Comparison of ENCODE assay signal across 8 mouse cellular contexts in the genomic region with DNA sequence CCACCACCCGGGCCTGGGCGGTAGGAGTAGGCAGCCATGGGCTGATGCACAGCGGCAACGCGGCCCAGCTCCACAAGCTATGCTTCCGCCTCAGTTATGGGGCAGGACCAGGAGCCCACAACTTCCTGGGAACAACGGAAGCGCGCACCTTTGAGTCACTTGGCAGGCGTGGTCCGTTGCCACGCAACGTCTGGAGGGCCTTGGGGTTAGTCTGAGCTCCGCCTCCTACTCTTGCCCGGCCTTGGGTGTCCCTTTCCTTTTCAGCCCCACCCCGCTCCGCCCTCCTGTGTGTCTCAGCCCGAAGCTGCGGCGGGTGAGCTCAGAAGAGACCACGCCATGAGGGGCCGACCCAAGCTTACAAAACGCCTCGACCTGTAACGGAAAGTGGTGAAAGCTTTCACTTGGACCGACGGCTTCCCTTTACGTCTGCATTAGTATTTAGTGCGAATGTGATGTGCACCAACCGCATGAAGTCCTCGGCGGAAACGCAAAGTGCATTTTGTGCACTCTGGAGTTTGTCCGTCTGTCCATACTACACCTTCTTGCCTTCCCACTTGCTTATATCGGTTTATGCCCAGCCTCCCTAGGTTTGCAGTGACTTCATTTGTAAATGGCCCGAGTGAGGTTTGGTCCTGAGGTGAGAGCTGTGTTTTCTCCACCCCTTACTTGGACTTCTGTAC. TPM values are rescaled to one million over a fixed set of nuclear protein-coding genes. Genes with fewer than 3 reads are reported as not detected.
DNase-seq lines count a peak whose midpoint lies in the region; ATAC-seq lines count a peak whose summit lies in the region.

A gene (minus strand): TSS at position 411 of the 680 bp plus-strand sequence.

- H3K9me3 ChIP-seq in hindbrain, embryonic 15.5 days = no peaks in the 10 kb centered on the region

- H3K4me3 ChIP-seq in hindbrain, embryonic 15.5 days = peak within 1 kb of the TSS; percentile 78

- DNase-seq in T-cell, adult 2 months (ENCODE audit: low spot score) = peak; percentile 95
- peak; percentile 85 to 87 for DNase-seq in cerebellum, postnatal 36 days
- peak; percentile 89 to 95 for DNase-seq in frontal cortex, postnatal 36 days (ENCODE audit: low spot score in 2 of 2)
- DNase-seq in left cerebral cortex, adult 11 months (ENCODE audit: low spot score) = peak; percentile 87
- peak; percentile 95 to 97 for DNase-seq in lung, postnatal 4 days
- peak; percentile 65 for DNase-seq in retina, postnatal 7 days (ENCODE audit: low read depth, low spot score)
- peak; percentile 78 for DNase-seq in urinary bladder, adult 2 months (ENCODE audit: low spot score)

- H3K4me2 ChIP-seq in hindbrain, embryonic 15.5 days = peak within 1 kb of the TSS; percentile 72

- peak within 1 kb of the TSS; percentile 88 for H3K9ac ChIP-seq in hindbrain, embryonic 15.5 days

- H3K4me1 ChIP-seq in hindbrain, embryonic 15.5 days (replicated peaks) = peaks cover 13% of the 10 kb centered on the region

- under 1% methylated on average over 36 of the region's 36 CpGs for WGBS in hindbrain, embryonic 15.5 days

- H3K27me3 ChIP-seq in hindbrain, embryonic 15.5 days = no peaks in the 10 kb centered on the region

- H3K27ac ChIP-seq in hindbrain, embryonic 15.5 days (replicated peaks) = peak within 1 kb of the TSS; percentile 69

- peak; percentile 99 for ATAC-seq in hindbrain, embryonic 15.5 days (ENCODE audit: low FRiP score, low read depth)

- H3K36me3 ChIP-seq in hindbrain, embryonic 15.5 days = peaks cover 26% of the 10 kb centered on the region

RNA-seq across cellular contexts. Expression of the gene that starts here (rescaled TPM):
- polyA plus RNA-seq in hindbrain, embryonic 15.5 days (2015; fragmentation: Nextera tagmentation; extraction: Ambion mirVana) = 116 and 117 TPM in 2 replicates
- 137 and 164 TPM in 2 replicates for polyA plus RNA-seq in urinary bladder, adult 2 months (2012; rRNA removed)

Comparison
In these comparisons a context has a peak if more than half of its experiments do, and no peak if none do; other contexts are left out.
1. Peak in every context shown above with its lines: DNase-seq, ATAC-seq, H3K4me3 ChIP-seq and H3K27ac ChIP-seq.